Mouse (Mus musculus) B cell, adult 2 months (primary cell): ENCODE data around the gene Suclg2.

Experiments
- DNase-seq, 2 experiments: peaks; one replicate each; pipeline ENCODE4 v3.0.0; 2022

Suclg2 gene

GRCm38 (mm10) chr6:95718031-95718968, at the start of gene Suclg2:
TSS of gene Suclg2 (minus strand) at chr6:95718800.
- peak; percentile 84 for DNase-seq

GRCm38 (mm10) chr6:95766566-95766965, 48.0 kb upstream of the Suclg2 start:
- DNase-seq: no peak

GRCm38 (mm10) chr6:95759558-95760172, 41.1 kb upstream of the Suclg2 start:
- DNase-seq: no peak

- DNase-seq: no peak
Measured at GRCm38 (mm10) chr6:95742378-95742777, 23.8 kb upstream of the Suclg2 start.

- no peak for DNase-seq
Measured at GRCm38 (mm10) chr6:95731570-95732367, 13.2 kb upstream of the Suclg2 start.

GRCm38 (mm10) chr6:95729399-95729798, 10.8 kb upstream of the Suclg2 start:
- DNase-seq: no peak

- DNase-seq: no peak
Measured at GRCm38 (mm10) chr6:95725281-95725680, 6.7 kb upstream of the Suclg2 start.

GRCm38 (mm10) chr6:95723361-95723760, 4.8 kb upstream of the Suclg2 start:
- DNase-seq: no peak

- no peak for DNase-seq
Measured at GRCm38 (mm10) chr6:95719791-95720190, 1.2 kb upstream of the Suclg2 start.

GRCm38 (mm10) chr6:95718969-95719333, 351 bp upstream of the Suclg2 start:
- DNase-seq: peak; percentile 20 to 21

- DNase-seq: no peak
Measured at GRCm38 (mm10) chr6:95717071-95717470, 1.5 kb downstream of the Suclg2 start.

- no peak for DNase-seq
Measured at GRCm38 (mm10) chr6:95716476-95716875, 2.1 kb downstream of the Suclg2 start.

- DNase-seq: no peak
Measured at GRCm38 (mm10) chr6:95713245-95713644, 5.4 kb downstream of the Suclg2 start.

GRCm38 (mm10) chr6:95712081-95712480, 6.5 kb downstream of the Suclg2 start:
- DNase-seq: no peak

GRCm38 (mm10) chr6:95711671-95712070, 6.9 kb downstream of the Suclg2 start:
- DNase-seq: no peak

GRCm38 (mm10) chr6:95710886-95711285, 7.7 kb downstream of the Suclg2 start:
- no peak for DNase-seq

- DNase-seq: no peak
Measured at GRCm38 (mm10) chr6:95709531-95709930, 9.1 kb downstream of the Suclg2 start.

- no peak for DNase-seq
Measured at GRCm38 (mm10) chr6:95709106-95709505, 9.5 kb downstream of the Suclg2 start.

- no peak for DNase-seq
Measured at GRCm38 (mm10) chr6:95704626-95705025, 14.0 kb downstream of the Suclg2 start.

- no peak for DNase-seq
Measured at GRCm38 (mm10) chr6:95702200-95702599, 16.4 kb downstream of the Suclg2 start.

- no peak for DNase-seq
Measured at GRCm38 (mm10) chr6:95701786-95702185, 16.8 kb downstream of the Suclg2 start.

GRCm38 (mm10) chr6:95700981-95701610, 17.5 kb downstream of the Suclg2 start:
- no peak for DNase-seq

GRCm38 (mm10) chr6:95700191-95700590, 18.4 kb downstream of the Suclg2 start:
- no peak for DNase-seq
